Mouse (Mus musculus) C2C12 (cell line): Measurements from ENCODE around the gene Dph1.

Source experiments
- CTCF ChIP-seq: IDR thresholded peaks from one replicate; pipeline ENCODE4 v1.5.1; 2011; ENCODE audit not compliant: control insufficient read depth, insufficient read depth, insufficient read length
- MAX ChIP-seq: IDR thresholded peaks from one replicate; pipeline ENCODE4 v1.6.1; 2011; ENCODE audit warnings: mild to moderate bottlenecking, control low read depth

- TF ChIP-seq CTCF, result no peak
- TF ChIP-seq MAX, result no peak
Observed at GRCm38 (mm10) chr11:75199951-75200350, 8.9 kb upstream of the Dph1 start.
